Mouse (Mus musculus): Measurements from ENCODE around the gene Oma1.

GRCm38 (mm10) chr4:103382171-103382570 is 68.6 kb downstream of the Oma1 start:
- TF ChIP-seq CTCF (IDR thresholded peaks at IDR 0.05; ENCODE audit: extremely low read depth, insufficient read length, insufficient replicate concordance, low read depth, low read length), result no peak
- TF ChIP-seq POLR2A (IDR thresholded peaks at IDR 0.05; ENCODE audit: low read depth, low read length), result no peak

Measured in small intestine, adult 2 months (tissue).